Mouse (Mus musculus) midbrain, embryonic 12.5 days (tissue): Measurements from ENCODE around the gene St6galnac5. TPM values are rescaled to one million over a fixed set of nuclear protein-coding genes. Genes with fewer than 3 reads are reported as not detected.

Experiments
- ATAC-seq: fragments of 200-750 bp; cut with Nextera tagmentation; 2 replicates; pipeline ENCODE4 v1.8.0; 2017; ENCODE audit warnings: low read depth, moderate TSS enrichment, moderate library complexity; ENCODE audit not compliant: low FRiP score
- H3K27ac ChIP-seq: fragments of 300-500 bp; sonication (generic); replicated peaks from 2 replicates; pipeline ENCODE4 v1.5.1; 2016; ENCODE audit warnings: mild to moderate bottlenecking
- H3K27me3 ChIP-seq: fragments of 300-500 bp; sonication (generic); 2 replicates; pipeline ENCODE4 v1.6.1; 2016; ENCODE audit warnings: mild to moderate bottlenecking
- H3K36me3 ChIP-seq: fragments of 300-500 bp; sonication (generic); 2 replicates; pipeline ENCODE4 v1.6.1; 2016
- H3K4me1 ChIP-seq: fragments of 300-500 bp; sonication (generic); 2 replicates; pipeline ENCODE4 v1.6.1; 2016
- H3K4me2 ChIP-seq: fragments of 300-500 bp; sonication (generic); replicated peaks from 2 replicates; pipeline ENCODE4 v1.6.1; 2016; ENCODE audit warnings: mild to moderate bottlenecking, moderate library complexity
- H3K4me3 ChIP-seq: fragments of 300-500 bp; sonication (generic); 2 replicates; pipeline ENCODE4 v1.5.1; 2016; ENCODE audit warnings: mild to moderate bottlenecking
- H3K9ac ChIP-seq: fragments of 300-500 bp; sonication (generic); replicated peaks from 2 replicates; pipeline ENCODE4 v1.6.1; 2016; ENCODE audit warnings: mild to moderate bottlenecking, moderate library complexity
- H3K9me3 ChIP-seq: fragments of 300-500 bp; sonication (generic); 2 replicates; pipeline ENCODE4 v1.6.1; 2016; ENCODE audit warnings: mild to moderate bottlenecking
- WGBS: fragments of 180-500 bp; shearing (Covaris S2); methylation state at CpG from one replicate; pipeline ENCODE4 v1.1.7; 2016; 5-methylcytosine and 5-hydroxymethylcytosine counted together
- polyA plus RNA-seq: library from polyadenylated mRNA; unstranded; fragments of >200 nt; fragmentation: Nextera tagmentation; extraction: Ambion mirVana; gene quantifications from 2 replicates; pipeline ENCODE4 v1.2.1, GENCODE M21; 2016

The St6galnac5 gene
- polyA plus RNA-seq, 1 experiment from 2014 or later, result 5.6 TPM

DNA sequence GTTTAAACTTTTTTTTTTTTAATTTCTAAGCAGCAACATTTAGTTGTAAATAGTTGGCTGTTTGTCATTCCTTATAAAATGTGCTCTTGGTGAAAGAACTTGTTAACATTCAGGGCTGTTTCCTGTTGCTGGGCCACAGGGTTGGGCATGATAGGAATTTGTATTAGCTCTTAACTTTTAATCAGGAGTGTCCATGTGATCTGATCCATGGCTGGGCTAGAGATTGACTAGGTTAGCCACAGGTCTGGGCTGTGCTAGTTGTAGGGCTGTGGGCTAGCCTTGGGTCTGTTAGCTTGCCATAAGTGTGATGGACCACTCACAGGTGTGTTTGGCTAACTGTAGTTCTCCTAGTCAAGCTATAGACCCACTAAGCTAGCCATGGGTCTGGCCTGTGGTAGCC, 138.1 kb downstream of the St6galnac5 start:
- no peak for ATAC-seq
- Histone ChIP-seq H3K4me3 (no peak overlapping the region), H3K4me1 (0 out of 2 replicates have a peak, but pooled peaks cover 2% of the 10 kb centered on the region), H3K9ac (no peak overlapping the region), H3K4me2 (no peak overlapping the region), H3K27me3 (no peaks in the 10 kb centered on the region), H3K36me3 (no peaks in the 10 kb centered on the region), H3K27ac (no peak overlapping the region), H3K9me3 (no peaks in the 10 kb centered on the region)

DNA sequence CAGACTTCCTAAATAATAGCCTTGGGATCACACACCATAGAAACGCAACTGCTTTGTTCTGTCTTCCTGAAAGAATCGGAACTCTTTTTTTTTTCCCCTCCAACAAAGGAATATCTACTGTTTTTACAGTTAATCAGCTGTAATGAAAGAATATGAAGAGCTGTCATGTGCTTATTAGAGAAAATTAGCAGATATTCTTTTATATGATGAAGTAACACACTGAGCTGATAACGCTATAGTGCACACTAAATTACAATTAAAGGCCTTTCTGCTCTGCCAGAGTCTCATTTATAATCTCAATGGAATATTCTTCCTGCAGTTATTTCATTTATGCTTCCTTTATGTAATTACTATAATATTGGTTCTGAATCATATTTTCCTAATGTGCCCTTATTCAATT, 139.4 kb downstream of the St6galnac5 start:
- Histone ChIP-seq H3K4me1 (0 out of 2 replicates have a peak, but pooled peaks cover 2% of the 10 kb centered on the region), H3K9ac (no peak overlapping the region), H3K27ac (no peak overlapping the region), H3K36me3 (no peaks in the 10 kb centered on the region), H3K9me3 (no peaks in the 10 kb centered on the region), H3K27me3 (no peaks in the 10 kb centered on the region), H3K4me3 (no peak overlapping the region), H3K4me2 (no peak overlapping the region)
- WGBS, result 67% methylated on average over 3 of the region's 3 CpGs
- no peak for ATAC-seq

DNA sequence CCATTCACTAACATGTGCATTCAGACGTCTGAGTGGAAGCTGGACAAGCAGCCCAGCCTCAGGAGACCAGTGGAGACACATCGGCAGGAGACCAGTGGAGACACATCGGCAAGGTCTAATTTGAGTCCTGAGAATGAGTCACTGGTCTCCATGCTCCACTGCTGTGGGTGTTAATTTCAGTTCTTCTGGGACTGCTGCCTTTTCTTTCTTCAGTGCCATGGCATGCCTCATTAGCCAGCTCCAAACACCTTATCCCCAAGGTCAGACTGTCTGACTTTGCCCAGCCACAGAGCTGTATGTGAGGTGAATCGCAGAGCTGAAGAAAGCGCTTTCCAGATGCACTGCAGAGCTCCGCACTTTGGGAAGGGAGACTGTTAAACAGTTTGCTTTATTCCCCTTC, 140.8 kb downstream of the St6galnac5 start:
- Histone ChIP-seq H3K9me3 (no peaks in the 10 kb centered on the region), H3K36me3 (no peaks in the 10 kb centered on the region), H3K4me2 (no peak overlapping the region), H3K4me1 (0 out of 2 replicates have a peak, but pooled peaks cover 2% of the 10 kb centered on the region), H3K9ac (no peak overlapping the region), H3K27me3 (no peaks in the 10 kb centered on the region), H3K4me3 (no peak overlapping the region), H3K27ac (no peak overlapping the region)
- no peak for ATAC-seq
- 82% methylated on average over 6 of the region's 6 CpGs for WGBS

DNA sequence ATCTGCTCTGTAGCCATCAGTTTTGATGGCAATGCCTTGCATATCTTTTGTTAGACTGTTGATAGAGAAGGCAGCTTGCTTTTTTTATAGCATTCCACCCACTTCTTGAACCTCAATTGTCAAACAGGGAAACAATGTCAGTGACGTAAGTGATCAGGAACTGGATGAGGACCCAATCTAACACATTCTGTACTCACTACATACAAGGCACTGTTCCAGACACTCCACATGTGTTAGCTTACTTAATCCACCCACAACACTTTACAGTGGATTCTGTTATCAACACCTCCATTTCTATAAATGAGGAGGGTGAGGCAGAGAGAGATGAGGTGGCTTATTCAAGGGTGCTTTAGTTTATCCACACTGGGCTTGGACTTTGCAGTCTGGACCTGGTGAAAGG, 144.1 kb downstream of the St6galnac5 start:
- no peak overlapping the region for H3K4me3 ChIP-seq
- H3K9me3 ChIP-seq, result 0 out of 2 replicates have a peak, but pooled peaks cover 3% of the 10 kb centered on the region
- WGBS, result 75% methylated on average over 1 of the region's 1 CpGs
- H3K27me3 ChIP-seq, result no peaks in the 10 kb centered on the region
- no peak overlapping the region for H3K9ac ChIP-seq
- 0 out of 2 replicates have a peak, but pooled peaks cover 2% of the 10 kb centered on the region for H3K4me1 ChIP-seq
- no peak overlapping the region for H3K4me2 ChIP-seq
- ATAC-seq, result no peak
- no peaks in the 10 kb centered on the region for H3K36me3 ChIP-seq
- no peak overlapping the region for H3K27ac ChIP-seq

DNA sequence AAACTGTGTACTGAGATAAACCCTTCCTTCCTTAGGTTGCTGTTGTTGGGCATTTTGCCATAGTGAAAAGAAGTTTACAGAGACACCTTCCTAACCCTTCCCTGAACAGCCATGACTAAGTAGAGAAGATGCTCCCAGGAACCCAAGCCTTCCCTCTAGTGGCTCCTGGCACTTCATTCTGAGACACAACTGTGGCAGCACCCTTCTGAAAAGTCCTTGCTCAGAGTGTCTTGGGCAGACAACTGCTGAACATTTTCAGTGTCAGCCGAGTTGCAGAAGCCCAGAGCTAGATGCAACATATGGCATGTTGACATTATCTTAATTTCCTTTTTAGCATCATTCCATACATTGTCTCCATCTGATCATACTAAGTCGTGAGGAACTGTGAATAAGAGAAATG, 144.6 kb downstream of the St6galnac5 start:
- Histone ChIP-seq H3K9ac (no peak overlapping the region), H3K4me2 (no peak overlapping the region), H3K4me3 (no peak overlapping the region), H3K27me3 (no peaks in the 10 kb centered on the region), H3K27ac (no peak overlapping the region), H3K9me3 (0 out of 2 replicates have a peak, but pooled peaks cover 3% of the 10 kb centered on the region), H3K36me3 (no peaks in the 10 kb centered on the region), H3K4me1 (0 out of 2 replicates have a peak, but pooled peaks cover 2% of the 10 kb centered on the region)
- WGBS, result 76% methylated on average over 2 of the region's 2 CpGs
- no peak for ATAC-seq

DNA sequence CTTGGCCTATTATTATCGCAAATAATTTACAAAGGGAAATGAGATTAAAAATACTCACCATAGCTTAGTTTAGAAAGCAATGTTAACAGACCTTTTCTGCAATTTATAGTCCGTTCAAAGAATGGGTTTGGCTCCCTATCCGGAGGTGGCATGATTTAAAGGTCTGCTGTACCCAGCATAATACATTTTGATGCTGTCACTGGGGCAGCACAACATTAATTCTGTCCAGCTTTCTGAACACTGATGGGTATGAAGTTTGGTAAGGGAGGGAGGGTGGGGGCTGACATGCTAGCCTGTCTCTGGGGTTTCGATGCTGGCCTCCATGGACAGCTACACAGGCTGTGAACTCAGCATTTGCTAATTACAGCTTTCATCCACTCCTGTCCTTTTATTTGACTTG, 149.6 kb downstream of the St6galnac5 start:
- H3K9me3 ChIP-seq, result 0 out of 2 replicates have a peak, but pooled peaks cover 3% of the 10 kb centered on the region
- no peak overlapping the region for H3K4me3 ChIP-seq
- H3K4me1 ChIP-seq, result no peaks in the 10 kb centered on the region
- no peak for ATAC-seq
- no peak overlapping the region for H3K27ac ChIP-seq
- H3K4me2 ChIP-seq, result no peak overlapping the region
- no peaks in the 10 kb centered on the region for H3K27me3 ChIP-seq
- 96% methylated on average over 4 of the region's 4 CpGs for WGBS
- H3K9ac ChIP-seq, result no peak overlapping the region
- no peaks in the 10 kb centered on the region for H3K36me3 ChIP-seq

DNA sequence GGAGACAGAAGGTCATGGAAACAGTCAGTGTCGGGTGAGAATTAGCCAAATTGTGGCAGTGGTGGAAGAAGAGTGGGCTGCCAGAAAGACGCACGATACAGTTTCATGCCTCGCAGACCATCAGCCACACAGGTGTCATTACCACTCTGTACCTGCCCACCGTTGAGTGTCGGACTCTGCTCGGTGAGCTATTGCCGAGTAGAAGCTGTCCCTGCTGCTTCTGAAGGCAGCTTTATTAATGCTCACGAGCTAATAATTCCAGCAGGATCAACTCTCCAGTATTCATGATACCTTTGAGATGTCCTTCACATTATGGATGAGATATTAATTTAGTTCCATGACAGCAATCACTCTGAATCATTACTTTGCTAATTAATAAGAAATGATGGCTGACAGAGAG, 150.1 kb downstream of the St6galnac5 start:
- Histone ChIP-seq H3K4me1 (no peaks in the 10 kb centered on the region), H3K4me2 (no peak overlapping the region), H3K36me3 (no peaks in the 10 kb centered on the region), H3K27ac (no peak overlapping the region), H3K27me3 (no peaks in the 10 kb centered on the region), H3K9me3 (0 out of 2 replicates have a peak, but pooled peaks cover 3% of the 10 kb centered on the region), H3K4me3 (no peak overlapping the region), H3K9ac (no peak overlapping the region)
- no peak for ATAC-seq
- 95% methylated on average over 9 of the region's 9 CpGs for WGBS

DNA sequence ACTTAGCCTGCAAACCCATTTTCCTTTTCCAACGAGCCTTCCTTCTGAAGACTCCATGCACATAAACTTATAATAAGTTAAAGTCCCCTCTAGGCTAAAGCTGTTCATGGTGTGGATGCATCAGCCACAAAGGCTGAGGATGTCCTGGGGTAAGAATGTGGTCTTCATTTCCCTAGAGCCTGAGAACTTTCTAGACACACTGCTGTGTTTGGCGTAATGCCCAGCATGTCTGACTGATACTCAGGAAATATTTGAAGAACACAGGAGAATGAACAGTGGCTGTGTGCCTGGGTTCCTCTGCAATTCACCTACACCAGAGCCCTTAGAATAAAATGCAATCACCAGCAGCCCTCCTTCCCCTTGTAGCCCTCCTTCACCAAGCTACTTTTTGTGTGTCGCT, 150.7 kb downstream of the St6galnac5 start:
- H3K9ac ChIP-seq, result no peak overlapping the region
- WGBS, result 74% methylated on average over 3 of the region's 3 CpGs
- H3K27ac ChIP-seq, result no peak overlapping the region
- no peak for ATAC-seq
- H3K36me3 ChIP-seq, result no peaks in the 10 kb centered on the region
- H3K27me3 ChIP-seq, result no peaks in the 10 kb centered on the region
- no peak overlapping the region for H3K4me2 ChIP-seq
- H3K4me3 ChIP-seq, result no peak overlapping the region
- H3K4me1 ChIP-seq, result no peaks in the 10 kb centered on the region
- H3K9me3 ChIP-seq, result 0 out of 2 replicates have a peak, but pooled peaks cover 3% of the 10 kb centered on the region

DNA sequence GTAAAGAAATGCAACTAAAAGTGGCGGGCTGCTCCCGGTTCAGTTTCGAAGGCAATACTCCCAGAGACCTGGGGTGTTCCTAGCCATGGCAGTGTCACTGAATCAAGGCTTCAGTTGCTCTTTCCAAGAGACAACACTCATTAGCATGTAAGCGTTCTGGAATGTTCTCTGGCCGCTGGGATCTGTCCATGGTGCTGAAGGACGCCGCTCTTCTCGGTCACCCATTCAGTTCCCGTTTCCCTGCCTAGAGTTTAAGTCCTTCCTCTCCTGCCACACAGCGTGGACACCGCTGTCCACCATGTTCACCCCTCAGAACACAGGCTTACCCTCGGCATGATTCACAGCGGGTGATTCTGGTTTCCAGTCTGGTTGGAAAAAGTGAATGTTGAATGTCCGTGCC, 160.8 kb downstream of the St6galnac5 start:
- Histone ChIP-seq H3K9me3 (no peaks in the 10 kb centered on the region), H3K4me1 (no peaks in the 10 kb centered on the region), H3K36me3 (no peaks in the 10 kb centered on the region), H3K4me2 (no peak overlapping the region), H3K9ac (no peak overlapping the region), H3K27ac (no peak overlapping the region), H3K4me3 (no peak overlapping the region), H3K27me3 (no peaks in the 10 kb centered on the region)
- ATAC-seq, result no peak
- 64% methylated on average over 14 of the region's 14 CpGs for WGBS

DNA sequence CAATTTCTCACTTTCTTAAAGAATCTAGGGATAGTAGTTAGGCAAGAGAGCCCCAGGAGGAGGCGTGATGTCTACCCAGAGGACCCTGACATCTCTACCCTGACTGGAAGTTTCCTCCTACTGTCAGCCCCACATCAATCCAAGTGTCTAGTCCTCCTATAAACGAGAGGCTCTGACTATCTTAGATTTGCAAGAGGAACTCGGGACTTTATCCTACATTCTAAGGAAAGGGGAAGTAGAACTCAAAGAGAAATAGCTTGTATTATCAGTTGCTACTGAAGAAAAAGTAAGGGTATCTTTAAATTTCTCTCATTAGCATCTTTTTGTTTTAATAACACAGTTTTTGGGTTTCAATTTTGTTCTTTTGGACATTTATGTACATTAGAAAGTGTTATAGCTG, 161.6 kb downstream of the St6galnac5 start:
- ATAC-seq, result no peak
- Histone ChIP-seq H3K4me3 (no peak overlapping the region), H3K4me1 (no peaks in the 10 kb centered on the region), H3K4me2 (no peak overlapping the region), H3K36me3 (no peaks in the 10 kb centered on the region), H3K27me3 (no peaks in the 10 kb centered on the region), H3K9me3 (no peaks in the 10 kb centered on the region), H3K27ac (no peak overlapping the region), H3K9ac (no peak overlapping the region)
- WGBS, result 82% methylated on average over 3 of the region's 3 CpGs

DNA sequence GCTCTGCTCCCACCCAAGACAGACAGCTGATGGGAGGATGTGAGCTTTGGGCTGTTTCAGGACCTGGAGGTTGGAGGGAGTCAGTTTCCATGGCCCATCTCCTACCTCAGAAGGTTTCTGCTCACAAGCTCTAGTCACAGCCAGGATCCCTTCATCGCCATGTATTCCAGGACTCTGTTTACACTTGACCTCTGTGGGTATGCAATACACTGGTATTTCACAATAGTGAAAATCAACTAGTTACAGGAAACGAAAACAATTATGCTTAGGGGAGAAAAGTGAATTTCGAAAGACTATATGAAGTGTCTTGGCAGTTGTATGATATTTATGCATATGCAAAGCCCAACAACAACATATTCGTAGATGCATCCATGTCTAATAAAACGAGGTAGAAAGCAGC, 166.9 kb downstream of the St6galnac5 start:
- Histone ChIP-seq H3K9me3 (no peaks in the 10 kb centered on the region), H3K27ac (no peak overlapping the region), H3K4me3 (no peak overlapping the region), H3K4me1 (no peaks in the 10 kb centered on the region), H3K9ac (no peak overlapping the region), H3K4me2 (no peak overlapping the region), H3K36me3 (no peaks in the 10 kb centered on the region), H3K27me3 (no peaks in the 10 kb centered on the region)
- 88% methylated on average over 5 of the region's 5 CpGs for WGBS
- no peak for ATAC-seq

DNA sequence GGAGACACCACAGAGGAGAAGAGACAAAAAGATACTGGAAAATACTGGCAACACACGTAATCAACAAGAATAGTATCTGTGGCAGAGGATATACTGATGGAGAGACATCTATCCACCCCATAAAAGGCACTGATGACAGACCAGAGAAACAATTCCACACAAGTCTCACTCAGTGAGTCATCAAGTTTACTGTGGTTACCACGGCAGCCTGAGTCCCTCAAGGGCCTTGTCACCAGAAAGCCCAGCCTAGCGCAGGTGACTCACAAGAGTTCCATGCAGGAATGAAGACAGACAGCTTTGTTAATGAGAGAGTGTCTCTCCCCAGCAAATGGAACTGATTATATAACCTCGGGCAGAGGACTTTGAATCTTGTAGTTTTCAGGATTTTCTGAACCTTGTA, 168.1 kb downstream of the St6galnac5 start:
- Histone ChIP-seq H3K9me3 (no peaks in the 10 kb centered on the region), H3K27me3 (no peaks in the 10 kb centered on the region), H3K4me1 (no peaks in the 10 kb centered on the region), H3K4me3 (no peak overlapping the region), H3K4me2 (no peak overlapping the region), H3K36me3 (no peaks in the 10 kb centered on the region), H3K27ac (no peak overlapping the region), H3K9ac (no peak overlapping the region)
- ATAC-seq, result no peak
- 86% methylated on average over 4 of the region's 4 CpGs for WGBS

DNA sequence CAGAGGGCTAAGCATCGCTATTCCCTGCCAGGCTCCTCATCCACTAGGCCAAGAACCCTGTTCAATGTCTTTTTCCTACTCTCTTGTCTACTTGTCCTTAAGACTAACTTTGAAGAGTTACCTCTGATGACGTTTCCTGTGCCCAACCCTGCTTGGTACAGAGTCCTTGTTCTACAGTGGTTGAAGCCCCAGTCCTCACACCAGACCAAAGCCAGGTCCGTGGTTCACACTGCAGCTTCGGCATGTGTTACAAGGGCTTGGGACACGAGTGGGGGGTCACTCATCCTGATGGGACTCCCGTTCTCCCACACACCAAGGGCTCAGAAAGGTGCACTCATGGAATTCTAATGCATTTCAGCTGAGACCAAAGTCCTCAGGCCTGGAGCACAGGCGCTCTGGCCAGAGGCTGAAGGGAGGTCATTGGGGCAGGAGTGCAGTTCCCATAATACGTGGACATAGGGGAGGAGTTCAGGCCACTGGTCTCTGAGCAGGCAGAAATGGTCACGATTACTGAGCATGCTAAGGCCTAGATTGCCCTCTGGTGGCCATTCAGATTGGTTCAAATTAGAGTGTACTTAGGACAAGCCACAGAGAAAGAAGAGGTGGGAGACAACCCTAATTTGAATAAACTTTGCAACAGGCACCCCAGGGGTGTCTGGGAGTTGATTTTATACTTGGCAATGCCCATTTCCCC, 182.2 kb downstream of the St6galnac5 start:
- no peak for ATAC-seq
- Histone ChIP-seq H3K27me3 (no peaks in the 10 kb centered on the region), H3K4me1 (0 out of 2 replicates have a peak, but pooled peaks cover 3% of the 10 kb centered on the region), H3K27ac (no peak overlapping the region), H3K9me3 (no peaks in the 10 kb centered on the region), H3K9ac (no peak overlapping the region), H3K36me3 (no peaks in the 10 kb centered on the region), H3K4me3 (no peak overlapping the region), H3K4me2 (no peak overlapping the region)
- WGBS, result 81% methylated on average over 9 of the region's 9 CpGs
